Mouse (Mus musculus): ENCODE measurements at regions not wholly inside any gene's neighbourhood (a gene's known extent, or its start where the extent isn't known, plus 50 kb on each side); places are given as distances from the start of the nearest gene placed in this dataset.

DNA sequence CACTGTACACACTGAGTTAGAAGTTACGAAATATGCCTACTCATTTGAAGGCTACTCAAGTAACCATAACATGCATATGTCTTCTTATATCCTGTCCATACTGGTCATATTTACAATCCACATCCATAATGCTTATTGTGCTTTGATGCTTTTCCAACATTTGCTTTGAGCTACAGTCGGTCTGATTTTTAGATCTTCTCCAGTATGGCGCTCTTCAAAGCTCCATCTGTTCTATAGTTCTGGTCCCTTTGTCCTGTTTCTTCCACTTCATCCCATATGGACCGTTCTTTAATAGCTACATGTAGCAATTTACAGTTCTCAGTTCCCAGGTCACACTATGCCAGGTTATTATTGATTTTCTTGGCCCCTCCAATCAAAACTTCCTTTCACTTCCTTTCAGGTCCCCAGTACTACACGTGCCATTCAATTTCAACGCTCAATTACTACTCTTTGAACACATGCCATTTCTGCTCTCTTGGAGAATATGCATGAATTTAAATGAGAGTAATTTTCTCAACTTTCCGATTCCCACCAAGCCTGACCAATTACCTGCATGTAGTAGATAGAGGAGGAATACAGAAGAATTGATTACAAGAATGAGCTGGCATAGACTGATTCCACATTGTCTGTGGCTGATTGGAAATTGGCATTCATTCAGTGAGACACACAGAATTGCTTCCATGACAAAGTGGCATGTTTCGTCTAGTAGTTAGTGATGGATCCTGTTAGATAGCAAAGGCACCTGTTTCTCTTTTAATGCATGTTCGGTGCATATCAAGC lies 301.0 kb downstream of the Kcnc2 start:
- TF ChIP-seq CTCF (IDR thresholded peaks at IDR 0.05; ENCODE audit: control insufficient read depth, insufficient read depth, insufficient read length): no peak
- TF ChIP-seq MYOG (IDR thresholded peaks at IDR 0.05; ENCODE audit: control insufficient read depth, extremely low read depth, insufficient read length): no peak
- no peak for TF ChIP-seq USF1 (IDR thresholded peaks at IDR 0.05; ENCODE audit: low read depth)
- no peak for TF ChIP-seq MAX (IDR thresholded peaks at IDR 0.05)
